Mouse (Mus musculus): ENCODE data around the gene Cavin3. TPM values are rescaled to one million over a fixed set of nuclear protein-coding genes. Genes with fewer than 3 reads are reported as not detected.
A peak's percentile ranks its signal among the peaks of the same experiment; 100 is the strongest.

The Cavin3 gene
- polyA plus RNA-seq, 1 experiment from 2014 or later, result 21.1 TPM

GRCm38 (mm10) chr7:105515178-105515577, 33.1 kb upstream of the Cavin3 start:
- DNase-seq (ENCODE audit: low spot score) (peak; percentile 76), ATAC-seq (replicated peaks; ENCODE audit: low FRiP score) (peak; percentile 52; the same call in 1 of the 2 replicates)
- H3K9ac ChIP-seq (ENCODE audit: low read length), result no peak overlapping the region
- no peaks in the 10 kb centered on the region for H3K36me3 ChIP-seq (ENCODE audit: control insufficient read depth, insufficient read depth, low read length)
- H3K9me3 ChIP-seq (ENCODE audit: control insufficient read depth, low read length), result no peaks in the 10 kb centered on the region
- no peak overlapping the region for H3K27ac ChIP-seq (ENCODE audit: low read depth, low read length)
- 16% methylated on average over 5 of the region's 5 CpGs for WGBS
- H3K4me3 ChIP-seq (ENCODE audit: low read depth, low read length), result no peak overlapping the region
- H3K4me2 ChIP-seq (ENCODE audit: low read depth, low read length, severe bottlenecking), result no peak overlapping the region
- no peaks in the 10 kb centered on the region for H3K4me1 ChIP-seq (replicated peaks; ENCODE audit: control insufficient read depth, insufficient read depth, low read length)
- H3K27me3 ChIP-seq (ENCODE audit: control insufficient read depth, insufficient read depth, low read length), result no peaks in the 10 kb centered on the region

- H3K27ac ChIP-seq (ENCODE audit: low read depth, low read length), result no peak overlapping the region
- ATAC-seq (replicated peaks; ENCODE audit: low FRiP score), result no peak
- H3K4me3 ChIP-seq (ENCODE audit: low read depth, low read length), result no peak overlapping the region
- H3K4me1 ChIP-seq (replicated peaks; ENCODE audit: control insufficient read depth, insufficient read depth, low read length), result no peaks in the 10 kb centered on the region
- DNase-seq (ENCODE audit: low spot score), result no peak
- 73% methylated on average over 5 of the region's 5 CpGs for WGBS
- no peaks in the 10 kb centered on the region for H3K27me3 ChIP-seq (ENCODE audit: control insufficient read depth, insufficient read depth, low read length)
- H3K36me3 ChIP-seq (ENCODE audit: control insufficient read depth, insufficient read depth, low read length), result no peaks in the 10 kb centered on the region
- H3K9ac ChIP-seq (ENCODE audit: low read length), result no peak overlapping the region
- H3K4me2 ChIP-seq (ENCODE audit: low read depth, low read length, severe bottlenecking), result no peak overlapping the region
- H3K9me3 ChIP-seq (ENCODE audit: control insufficient read depth, low read length), result no peaks in the 10 kb centered on the region
Observed at GRCm38 (mm10) chr7:105514561-105514960, 32.5 kb upstream of the Cavin3 start.

GRCm38 (mm10) chr7:105513845-105514291, 31.8 kb upstream of the Cavin3 start:
- Histone ChIP-seq H3K4me1 (replicated peaks; ENCODE audit: control insufficient read depth, insufficient read depth, low read length) (no peaks in the 10 kb centered on the region), H3K4me2 (ENCODE audit: low read depth, low read length, severe bottlenecking) (no peak overlapping the region), H3K9ac (ENCODE audit: low read length) (no peak overlapping the region), H3K36me3 (ENCODE audit: control insufficient read depth, insufficient read depth, low read length) (no peaks in the 10 kb centered on the region), H3K27ac (ENCODE audit: low read depth, low read length) (no peak overlapping the region), H3K4me3 (ENCODE audit: low read depth, low read length) (no peak overlapping the region), H3K27me3 (ENCODE audit: control insufficient read depth, insufficient read depth, low read length) (no peaks in the 10 kb centered on the region), H3K9me3 (ENCODE audit: control insufficient read depth, low read length) (no peaks in the 10 kb centered on the region)
- WGBS, result 62% methylated on average over 5 of the region's 5 CpGs
- no peak for DNase-seq (ENCODE audit: low spot score)
- ATAC-seq (replicated peaks; ENCODE audit: low FRiP score), result no peak

- Histone ChIP-seq H3K4me2 (ENCODE audit: low read depth, low read length, severe bottlenecking) (no peak overlapping the region), H3K4me3 (ENCODE audit: low read depth, low read length) (no peak overlapping the region), H3K36me3 (ENCODE audit: control insufficient read depth, insufficient read depth, low read length) (no peaks in the 10 kb centered on the region), H3K27ac (ENCODE audit: low read depth, low read length) (no peak overlapping the region), H3K9me3 (ENCODE audit: control insufficient read depth, low read length) (no peaks in the 10 kb centered on the region), H3K4me1 (replicated peaks; ENCODE audit: control insufficient read depth, insufficient read depth, low read length) (no peaks in the 10 kb centered on the region), H3K9ac (ENCODE audit: low read length) (no peak overlapping the region), H3K27me3 (ENCODE audit: control insufficient read depth, insufficient read depth, low read length) (no peaks in the 10 kb centered on the region)
- no peak for ATAC-seq (replicated peaks; ENCODE audit: low FRiP score)
- no peak for DNase-seq (ENCODE audit: low spot score)
- WGBS, result 84% methylated on average over 5 of the region's 5 CpGs
Observed at GRCm38 (mm10) chr7:105510143-105510542, 28.0 kb upstream of the Cavin3 start.

- H3K4me2 ChIP-seq (ENCODE audit: low read depth, low read length, severe bottlenecking), result no peak overlapping the region
- H3K4me1 ChIP-seq (replicated peaks; ENCODE audit: control insufficient read depth, insufficient read depth, low read length), result no peaks in the 10 kb centered on the region
- no peaks in the 10 kb centered on the region for H3K9me3 ChIP-seq (ENCODE audit: control insufficient read depth, low read length)
- DNase-seq (ENCODE audit: low spot score) (no peak), ATAC-seq (replicated peaks; ENCODE audit: low FRiP score) (no peak)
- H3K36me3 ChIP-seq (ENCODE audit: control insufficient read depth, insufficient read depth, low read length), result no peaks in the 10 kb centered on the region
- no peak overlapping the region for H3K4me3 ChIP-seq (ENCODE audit: low read depth, low read length)
- no peak overlapping the region for H3K27ac ChIP-seq (ENCODE audit: low read depth, low read length)
- WGBS, result 82% methylated on average over 4 of the region's 4 CpGs
- H3K9ac ChIP-seq (ENCODE audit: low read length), result no peak overlapping the region
- no peaks in the 10 kb centered on the region for H3K27me3 ChIP-seq (ENCODE audit: control insufficient read depth, insufficient read depth, low read length)
Observed at GRCm38 (mm10) chr7:105507257-105507656, 25.2 kb upstream of the Cavin3 start.

- no peak overlapping the region for H3K27ac ChIP-seq (ENCODE audit: low read depth, low read length)
- no peak overlapping the region for H3K4me3 ChIP-seq (ENCODE audit: low read depth, low read length)
- H3K9me3 ChIP-seq (ENCODE audit: control insufficient read depth, low read length), result no peaks in the 10 kb centered on the region
- no peaks in the 10 kb centered on the region for H3K4me1 ChIP-seq (replicated peaks; ENCODE audit: control insufficient read depth, insufficient read depth, low read length)
- no peak for ATAC-seq (replicated peaks; ENCODE audit: low FRiP score)
- DNase-seq (ENCODE audit: low spot score), result no peak
- H3K27me3 ChIP-seq (ENCODE audit: control insufficient read depth, insufficient read depth, low read length), result no peaks in the 10 kb centered on the region
- WGBS, result 92% methylated on average over 4 of the region's 4 CpGs
- no peak overlapping the region for H3K4me2 ChIP-seq (ENCODE audit: low read depth, low read length, severe bottlenecking)
- H3K36me3 ChIP-seq (ENCODE audit: control insufficient read depth, insufficient read depth, low read length), result no peaks in the 10 kb centered on the region
- H3K9ac ChIP-seq (ENCODE audit: low read length), result no peak overlapping the region
Observed at GRCm38 (mm10) chr7:105501984-105502383, 19.9 kb upstream of the Cavin3 start.

GRCm38 (mm10) chr7:105499676-105500075, 17.6 kb upstream of the Cavin3 start:
- no peaks in the 10 kb centered on the region for H3K4me1 ChIP-seq (replicated peaks; ENCODE audit: control insufficient read depth, insufficient read depth, low read length)
- H3K4me3 ChIP-seq (ENCODE audit: low read depth, low read length), result no peak overlapping the region
- H3K27me3 ChIP-seq (ENCODE audit: control insufficient read depth, insufficient read depth, low read length), result no peaks in the 10 kb centered on the region
- no peaks in the 10 kb centered on the region for H3K36me3 ChIP-seq (ENCODE audit: control insufficient read depth, insufficient read depth, low read length)
- DNase-seq (ENCODE audit: low spot score) (no peak), ATAC-seq (replicated peaks; ENCODE audit: low FRiP score) (no peak)
- no peak overlapping the region for H3K27ac ChIP-seq (ENCODE audit: low read depth, low read length)
- H3K9me3 ChIP-seq (ENCODE audit: control insufficient read depth, low read length), result no peaks in the 10 kb centered on the region
- H3K4me2 ChIP-seq (ENCODE audit: low read depth, low read length, severe bottlenecking), result no peak overlapping the region
- no peak overlapping the region for H3K9ac ChIP-seq (ENCODE audit: low read length)
- 87% methylated on average over 1 of the region's 1 CpGs for WGBS

GRCm38 (mm10) chr7:105498854-105499492, 16.9 kb upstream of the Cavin3 start:
- Histone ChIP-seq H3K9ac (ENCODE audit: low read length) (no peak overlapping the region), H3K36me3 (ENCODE audit: control insufficient read depth, insufficient read depth, low read length) (no peaks in the 10 kb centered on the region), H3K9me3 (ENCODE audit: control insufficient read depth, low read length) (no peaks in the 10 kb centered on the region), H3K27me3 (ENCODE audit: control insufficient read depth, insufficient read depth, low read length) (no peaks in the 10 kb centered on the region), H3K27ac (ENCODE audit: low read depth, low read length) (no peak overlapping the region), H3K4me1 (replicated peaks; ENCODE audit: control insufficient read depth, insufficient read depth, low read length) (no peaks in the 10 kb centered on the region), H3K4me3 (ENCODE audit: low read depth, low read length) (no peak overlapping the region), H3K4me2 (ENCODE audit: low read depth, low read length, severe bottlenecking) (no peak overlapping the region)
- ATAC-seq (replicated peaks; ENCODE audit: low FRiP score), result no peak
- WGBS, result 61% methylated on average over 10 of the region's 10 CpGs
- DNase-seq (ENCODE audit: low spot score), result no peak

GRCm38 (mm10) chr7:105497881-105498280, 15.8 kb upstream of the Cavin3 start:
- no peaks in the 10 kb centered on the region for H3K4me1 ChIP-seq (replicated peaks; ENCODE audit: control insufficient read depth, insufficient read depth, low read length)
- H3K9me3 ChIP-seq (ENCODE audit: control insufficient read depth, low read length), result no peaks in the 10 kb centered on the region
- DNase-seq (ENCODE audit: low spot score), result no peak
- H3K36me3 ChIP-seq (ENCODE audit: control insufficient read depth, insufficient read depth, low read length), result no peaks in the 10 kb centered on the region
- no peak for ATAC-seq (replicated peaks; ENCODE audit: low FRiP score)
- H3K4me2 ChIP-seq (ENCODE audit: low read depth, low read length, severe bottlenecking), result no peak overlapping the region
- no peak overlapping the region for H3K4me3 ChIP-seq (ENCODE audit: low read depth, low read length)
- 92% methylated on average over 3 of the region's 3 CpGs for WGBS
- no peak overlapping the region for H3K9ac ChIP-seq (ENCODE audit: low read length)
- H3K27ac ChIP-seq (ENCODE audit: low read depth, low read length), result no peak overlapping the region
- H3K27me3 ChIP-seq (ENCODE audit: control insufficient read depth, insufficient read depth, low read length), result no peaks in the 10 kb centered on the region

Data from forebrain, embryonic 11.5 days (tissue).